Mouse (Mus musculus): ENCODE results near the gene Sh2d6. TPM values are rescaled to one million over a fixed set of nuclear protein-coding genes. Genes with fewer than 3 reads are reported as not detected.

Gene Sh2d6
- total RNA-seq (2014; rRNA removed) (0.28 TPM in 1 of 2 replicates, not detected in the other), polyA plus RNA-seq (2015; fragmentation: Nextera tagmentation; extraction: Ambion mirVana) (0.25 and 0.48 TPM in 2 replicates)

- Histone ChIP-seq H3K27me3 (ENCODE audit: insufficient read depth, low read length) (no peaks in the 10 kb centered on the region), H3K4me2 (ENCODE audit: low read depth, low read length, poor library complexity, severe bottlenecking) (no peak within 1 kb of the TSS), H3K27ac (ENCODE audit: low read depth, low read length) (peak within 1 kb of the TSS; percentile 94), H3K4me1 (ENCODE audit: insufficient read depth, low read length) (peaks cover 20% of the 10 kb centered on the region), H3K9me3 (ENCODE audit: low read length) (no peaks in the 10 kb centered on the region), H3K36me3 (ENCODE audit: insufficient read depth, low read length) (no peaks in the 10 kb centered on the region), H3K4me3 (ENCODE audit: low read depth, low read length) (no peak within 1 kb of the TSS), H3K9ac (replicated peaks; ENCODE audit: low read length, poor library complexity, severe bottlenecking) (no peak within 1 kb of the TSS)
- 96% methylated on average over 5 of the region's 5 CpGs for WGBS
- ATAC-seq (ENCODE audit: low FRiP score) (no peak), DNase-seq (ENCODE audit: low spot score) (no peak)
- TF ChIP-seq CTCF (IDR thresholded peaks at IDR 0.05), result no peak
These were observed at the start of gene Sh2d6 for GRCm38 (mm10) chr6:72521607-72522006. Gene Sh2d6, minus strand, starts transcription at chr6:72521707.

GRCm38 (mm10) chr6:72570644-72571397 is 49.3 kb upstream of the Sh2d6 start:
- WGBS, result 86% methylated on average over 10 of the region's 10 CpGs
- DNase-seq (ENCODE audit: low spot score) (peak; percentile 20), ATAC-seq (ENCODE audit: low FRiP score) (no peak)
- no peak overlapping the region for H3K4me3 ChIP-seq (ENCODE audit: low read depth, low read length)
- no peak overlapping the region for H3K4me2 ChIP-seq (ENCODE audit: low read depth, low read length, poor library complexity, severe bottlenecking)
- H3K27ac ChIP-seq (ENCODE audit: low read depth, low read length), result no peak overlapping the region
- H3K9me3 ChIP-seq (ENCODE audit: low read length), result no peaks in the 10 kb centered on the region
- H3K4me1 ChIP-seq (ENCODE audit: insufficient read depth, low read length), result no peaks in the 10 kb centered on the region
- no peak overlapping the region for H3K9ac ChIP-seq (replicated peaks; ENCODE audit: low read length, poor library complexity, severe bottlenecking)
- H3K36me3 ChIP-seq (ENCODE audit: insufficient read depth, low read length), result peaks cover 15% of the 10 kb centered on the region
- no peak for TF ChIP-seq CTCF (IDR thresholded peaks at IDR 0.05)
- no peaks in the 10 kb centered on the region for H3K27me3 ChIP-seq (ENCODE audit: insufficient read depth, low read length)

GRCm38 (mm10) chr6:72568736-72569135 is 47.2 kb upstream of the Sh2d6 start:
- no peaks in the 10 kb centered on the region for H3K27me3 ChIP-seq (ENCODE audit: insufficient read depth, low read length)

DNA sequence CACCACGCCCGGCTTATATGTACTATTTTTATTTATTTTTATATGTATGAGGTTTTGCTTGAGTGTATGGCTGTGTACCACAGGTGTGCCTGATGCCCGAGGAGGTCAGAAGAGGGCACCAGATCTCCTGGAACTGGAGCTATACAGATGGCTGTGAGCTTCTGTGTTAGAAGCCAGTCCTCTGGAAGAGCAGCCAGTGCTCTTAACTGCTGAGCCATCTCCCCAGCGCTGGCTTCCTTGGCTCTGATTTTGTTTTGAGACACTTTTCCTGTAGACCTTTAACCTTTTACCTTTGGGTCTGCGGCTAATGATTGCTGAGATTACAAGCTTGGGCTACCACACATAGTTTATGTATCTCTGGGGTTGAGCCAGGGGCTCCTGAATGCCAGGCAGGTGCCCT is 46.0 kb upstream of the Sh2d6 start:
- no peak for DNase-seq (ENCODE audit: low spot score)
- H3K4me3 ChIP-seq (ENCODE audit: low read depth, low read length), result no peak overlapping the region
- no peaks in the 10 kb centered on the region for H3K27me3 ChIP-seq (ENCODE audit: insufficient read depth, low read length)
- 89% methylated on average over 5 of the region's 5 CpGs for WGBS
- no peak for TF ChIP-seq CTCF (IDR thresholded peaks at IDR 0.05)
- H3K36me3 ChIP-seq (ENCODE audit: insufficient read depth, low read length), result peaks cover 6% of the 10 kb centered on the region; the same call in 1 of the 2 replicates
- H3K4me1 ChIP-seq (ENCODE audit: insufficient read depth, low read length), result no peaks in the 10 kb centered on the region
- no peak for ATAC-seq (ENCODE audit: low FRiP score)
- H3K9me3 ChIP-seq (ENCODE audit: low read length), result no peaks in the 10 kb centered on the region
- H3K4me2 ChIP-seq (ENCODE audit: low read depth, low read length, poor library complexity, severe bottlenecking), result no peak overlapping the region
- H3K27ac ChIP-seq (ENCODE audit: low read depth, low read length), result no peak overlapping the region
- no peak overlapping the region for H3K9ac ChIP-seq (replicated peaks; ENCODE audit: low read length, poor library complexity, severe bottlenecking)

More at GRCm38 (mm10) chr6:72568736-72569135, 47.2 kb upstream of the Sh2d6 start:
- Histone ChIP-seq H3K9ac (replicated peaks; ENCODE audit: low read length, poor library complexity, severe bottlenecking) (no peak overlapping the region), H3K4me1 (ENCODE audit: insufficient read depth, low read length) (no peaks in the 10 kb centered on the region), H3K27ac (ENCODE audit: low read depth, low read length) (no peak overlapping the region), H3K4me2 (ENCODE audit: low read depth, low read length, poor library complexity, severe bottlenecking) (no peak overlapping the region), H3K4me3 (ENCODE audit: low read depth, low read length) (no peak overlapping the region), H3K36me3 (ENCODE audit: insufficient read depth, low read length) (peaks cover 6% of the 10 kb centered on the region), H3K9me3 (ENCODE audit: low read length) (no peaks in the 10 kb centered on the region)
- no peak for TF ChIP-seq CTCF (IDR thresholded peaks at IDR 0.05)
- ATAC-seq (ENCODE audit: low FRiP score) (no peak), DNase-seq (ENCODE audit: low spot score) (no peak)
- WGBS, result 91% methylated on average over 10 of the region's 10 CpGs

DNA sequence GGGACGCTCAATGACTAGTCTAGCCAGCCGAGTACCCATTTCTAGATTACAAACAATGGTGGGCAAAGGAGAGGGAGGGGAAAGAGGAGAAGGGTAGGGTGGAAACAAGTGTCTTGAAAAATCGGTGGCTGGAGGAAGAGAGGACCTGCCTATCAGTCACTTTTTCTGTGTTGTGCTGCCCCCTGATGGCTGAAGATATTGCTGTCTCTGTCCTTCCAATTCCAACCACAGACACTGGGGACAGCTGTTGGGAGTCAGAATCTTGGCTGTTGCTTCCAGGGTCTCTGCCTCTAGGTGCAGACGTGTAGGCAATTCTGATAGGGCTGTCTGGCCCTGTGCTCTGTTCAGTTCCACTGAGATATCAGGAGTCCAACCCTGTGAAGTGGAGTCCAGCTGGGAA is 44.5 kb upstream of the Sh2d6 start:
- no peak overlapping the region for H3K4me3 ChIP-seq (ENCODE audit: low read depth, low read length)

GRCm38 (mm10) chr6:72565506-72565905 is 44.0 kb upstream of the Sh2d6 start:
- 75% methylated on average over 7 of the region's 7 CpGs for WGBS
- peak overlapping the region; percentile 33 for H3K27ac ChIP-seq (ENCODE audit: low read depth, low read length)
- H3K9me3 ChIP-seq (ENCODE audit: low read length), result no peaks in the 10 kb centered on the region
- no peak overlapping the region for H3K4me3 ChIP-seq (ENCODE audit: low read depth, low read length)
- H3K36me3 ChIP-seq (ENCODE audit: insufficient read depth, low read length), result peaks cover 6% of the 10 kb centered on the region; the same call in 1 of the 2 replicates
- no peak overlapping the region for H3K9ac ChIP-seq (replicated peaks; ENCODE audit: low read length, poor library complexity, severe bottlenecking)
- H3K4me1 ChIP-seq (ENCODE audit: insufficient read depth, low read length), result no peaks in the 10 kb centered on the region
- H3K27me3 ChIP-seq (ENCODE audit: insufficient read depth, low read length), result no peaks in the 10 kb centered on the region
- no peak for DNase-seq (ENCODE audit: low spot score)
- peak; percentile 38 for ATAC-seq (ENCODE audit: low FRiP score)
- no peak overlapping the region for H3K4me2 ChIP-seq (ENCODE audit: low read depth, low read length, poor library complexity, severe bottlenecking)
- no peak for TF ChIP-seq CTCF (IDR thresholded peaks at IDR 0.05)

More for the DNA sequence above, 44.5 kb upstream of the Sh2d6 start:
- Histone ChIP-seq H3K4me2 (ENCODE audit: low read depth, low read length, poor library complexity, severe bottlenecking) (no peak overlapping the region), H3K9ac (replicated peaks; ENCODE audit: low read length, poor library complexity, severe bottlenecking) (0 out of 2 replicates have a peak overlapping the region, but pooled peaks have one; percentile 8), H3K27ac (ENCODE audit: low read depth, low read length) (peak overlapping the region; percentile 33), H3K4me1 (ENCODE audit: insufficient read depth, low read length) (no peaks in the 10 kb centered on the region), H3K36me3 (ENCODE audit: insufficient read depth, low read length) (peaks cover 6% of the 10 kb centered on the region; the same call in 1 of the 2 replicates), H3K9me3 (ENCODE audit: low read length) (no peaks in the 10 kb centered on the region), H3K27me3 (ENCODE audit: insufficient read depth, low read length) (no peaks in the 10 kb centered on the region)
- TF ChIP-seq CTCF (IDR thresholded peaks at IDR 0.05), result peak; percentile 96
- 3% methylated on average over 4 of the region's 4 CpGs for WGBS
- DNase-seq (ENCODE audit: low spot score) (peak; percentile 92), ATAC-seq (ENCODE audit: low FRiP score) (peak; percentile 86)

Data from midbrain, postnatal 0 days (tissue).